Mouse (Mus musculus): Measurements from ENCODE around the gene Zfp784. TPM values are rescaled to one million over a fixed set of nuclear protein-coding genes. Genes with fewer than 3 reads are reported as not detected.

Gene Zfp784
- total and polyA plus RNA-seq, 3 experiments: 1.3 to 2.7 (median 2.5) TPM

GRCm38 (mm10) chr7:5038940-5039339 lies 694 bp upstream of the Zfp784 start:
- H3K9me3 ChIP-seq (replicated peaks): no peaks in the 10 kb centered on the region
- peaks cover 43% of the 10 kb centered on the region for H3K36me3 ChIP-seq (replicated peaks)
- no peak for DNase-seq (ENCODE audit: low spot score)
- H3K27me3 ChIP-seq (ENCODE audit: insufficient read depth, low read length): no peaks in the 10 kb centered on the region
- TF ChIP-seq GATA2 (IDR thresholded peaks at IDR 0.05; ENCODE audit: borderline replicate concordance, low read depth, low read length) (no peak), POLR2AphosphoS5 (IDR thresholded peaks at IDR 0.05; ENCODE audit: insufficient replicate concordance, low read depth, low read length) (no peak), GATA1 (IDR thresholded peaks at IDR 0.05; ENCODE audit: borderline replicate concordance, low read length) (no peak), CTCF (IDR thresholded peaks at IDR 0.05; ENCODE audit: low read depth, low read length) (no peak), TAL1 (conservative IDR thresholded peaks at IDR 0.05; ENCODE audit: low read depth, low read length) (no peak)
- H3K4me3 ChIP-seq (ENCODE audit: low read depth, low read length): peak overlapping the region; percentile 75
- H3K4me1 ChIP-seq (ENCODE audit: insufficient read depth, low read depth, low read length): peaks cover 24% of the 10 kb centered on the region
- no peak for ATAC-seq (ENCODE audit: extremely low read depth, insufficient number of reproducible peaks, low FRiP score, poor library complexity, severe bottlenecking)

- peaks cover 54% of the 10 kb centered on the region for H3K36me3 ChIP-seq (replicated peaks)
- H3K4me3 ChIP-seq (ENCODE audit: low read depth, low read length): peak overlapping the region; percentile 75; the same call in 1 of the 2 replicates
- no peak for TF ChIP-seq GATA1 (IDR thresholded peaks at IDR 0.05; ENCODE audit: borderline replicate concordance, low read length)
- TF ChIP-seq GATA2 (IDR thresholded peaks at IDR 0.05; ENCODE audit: borderline replicate concordance, low read depth, low read length): no peak
- TF ChIP-seq CTCF (IDR thresholded peaks at IDR 0.05; ENCODE audit: low read depth, low read length): no peak
- no peak for TF ChIP-seq TAL1 (conservative IDR thresholded peaks at IDR 0.05; ENCODE audit: low read depth, low read length)
- no peak for TF ChIP-seq POLR2AphosphoS5 (IDR thresholded peaks at IDR 0.05; ENCODE audit: insufficient replicate concordance, low read depth, low read length)
- H3K4me1 ChIP-seq (ENCODE audit: insufficient read depth, low read depth, low read length): peaks cover 24% of the 10 kb centered on the region
- no peaks in the 10 kb centered on the region for H3K9me3 ChIP-seq (replicated peaks)
- no peaks in the 10 kb centered on the region for H3K27me3 ChIP-seq (ENCODE audit: insufficient read depth, low read length)
- no peak for DNase-seq (ENCODE audit: low spot score)
- ATAC-seq (ENCODE audit: extremely low read depth, insufficient number of reproducible peaks, low FRiP score, poor library complexity, severe bottlenecking): no peak
These were observed 779 bp downstream of the Zfp784 start for GRCm38 (mm10) chr7:5037467-5037866.

GRCm38 (mm10) chr7:5037026-5037425 lies 1.2 kb downstream of the Zfp784 start:
- Histone ChIP-seq H3K27me3 (ENCODE audit: insufficient read depth, low read length) (no peaks in the 10 kb centered on the region), H3K4me1 (ENCODE audit: insufficient read depth, low read depth, low read length) (peaks cover 24% of the 10 kb centered on the region), H3K4me3 (ENCODE audit: low read depth, low read length) (no peak overlapping the region; the same call in 1 of the 2 replicates), H3K36me3 (replicated peaks) (peaks cover 58% of the 10 kb centered on the region), H3K9me3 (replicated peaks) (no peaks in the 10 kb centered on the region)
- DNase-seq (ENCODE audit: low spot score) (no peak), ATAC-seq (ENCODE audit: extremely low read depth, insufficient number of reproducible peaks, low FRiP score, poor library complexity, severe bottlenecking) (no peak)
- TF ChIP-seq POLR2AphosphoS5 (IDR thresholded peaks at IDR 0.05; ENCODE audit: insufficient replicate concordance, low read depth, low read length): no peak
- no peak for TF ChIP-seq CTCF (IDR thresholded peaks at IDR 0.05; ENCODE audit: low read depth, low read length)
- no peak for TF ChIP-seq GATA1 (IDR thresholded peaks at IDR 0.05; ENCODE audit: borderline replicate concordance, low read length)
- no peak for TF ChIP-seq GATA2 (IDR thresholded peaks at IDR 0.05; ENCODE audit: borderline replicate concordance, low read depth, low read length)
- no peak for TF ChIP-seq TAL1 (conservative IDR thresholded peaks at IDR 0.05; ENCODE audit: low read depth, low read length)

GRCm38 (mm10) chr7:5036136-5036535 lies 2.1 kb downstream of the Zfp784 start:
- TF ChIP-seq GATA1 (IDR thresholded peaks at IDR 0.05; ENCODE audit: borderline replicate concordance, low read length): no peak
- no peak for TF ChIP-seq CTCF (IDR thresholded peaks at IDR 0.05; ENCODE audit: low read depth, low read length)
- no peak for TF ChIP-seq TAL1 (conservative IDR thresholded peaks at IDR 0.05; ENCODE audit: low read depth, low read length)
- TF ChIP-seq GATA2 (IDR thresholded peaks at IDR 0.05; ENCODE audit: borderline replicate concordance, low read depth, low read length): no peak
- TF ChIP-seq POLR2AphosphoS5 (IDR thresholded peaks at IDR 0.05; ENCODE audit: insufficient replicate concordance, low read depth, low read length): no peak
- no peaks in the 10 kb centered on the region for H3K27me3 ChIP-seq (ENCODE audit: insufficient read depth, low read length)
- H3K4me3 ChIP-seq (ENCODE audit: low read depth, low read length): no peak overlapping the region
- H3K4me1 ChIP-seq (ENCODE audit: insufficient read depth, low read depth, low read length): peaks cover 24% of the 10 kb centered on the region
- peaks cover 62% of the 10 kb centered on the region for H3K36me3 ChIP-seq (replicated peaks)
- ATAC-seq (ENCODE audit: extremely low read depth, insufficient number of reproducible peaks, low FRiP score, poor library complexity, severe bottlenecking) (no peak), DNase-seq (ENCODE audit: low spot score) (no peak)
- H3K9me3 ChIP-seq (replicated peaks): peaks cover 9% of the 10 kb centered on the region

GRCm38 (mm10) chr7:5035628-5036027 lies 2.6 kb downstream of the Zfp784 start:
- TF ChIP-seq CTCF (IDR thresholded peaks at IDR 0.05; ENCODE audit: low read depth, low read length) (no peak), POLR2AphosphoS5 (IDR thresholded peaks at IDR 0.05; ENCODE audit: insufficient replicate concordance, low read depth, low read length) (no peak), GATA1 (IDR thresholded peaks at IDR 0.05; ENCODE audit: borderline replicate concordance, low read length) (no peak), TAL1 (conservative IDR thresholded peaks at IDR 0.05; ENCODE audit: low read depth, low read length) (no peak), GATA2 (IDR thresholded peaks at IDR 0.05; ENCODE audit: borderline replicate concordance, low read depth, low read length) (no peak)
- H3K27me3 ChIP-seq (ENCODE audit: insufficient read depth, low read length): no peaks in the 10 kb centered on the region
- no peak for ATAC-seq (ENCODE audit: extremely low read depth, insufficient number of reproducible peaks, low FRiP score, poor library complexity, severe bottlenecking)
- peaks cover 24% of the 10 kb centered on the region for H3K4me1 ChIP-seq (ENCODE audit: insufficient read depth, low read depth, low read length)
- no peak overlapping the region for H3K4me3 ChIP-seq (ENCODE audit: low read depth, low read length)
- peaks cover 64% of the 10 kb centered on the region for H3K36me3 ChIP-seq (replicated peaks)
- DNase-seq (ENCODE audit: low spot score): no peak
- H3K9me3 ChIP-seq (replicated peaks): peaks cover 14% of the 10 kb centered on the region

- no peak for DNase-seq (ENCODE audit: low spot score)
- H3K36me3 ChIP-seq (replicated peaks): peaks cover 80% of the 10 kb centered on the region
- no peak for ATAC-seq (ENCODE audit: extremely low read depth, insufficient number of reproducible peaks, low FRiP score, poor library complexity, severe bottlenecking)
These were observed 4.4 kb downstream of the Zfp784 start, which contains the start of gene 4632433K11Rik for GRCm38 (mm10) chr7:5033818-5034217. Gene 4632433K11Rik (plus strand): TSS chr7:5034118.

More at GRCm38 (mm10) chr7:5033818-5034217, 4.4 kb downstream of the Zfp784 start, which contains the start of gene 4632433K11Rik:
- TF ChIP-seq TAL1 (conservative IDR thresholded peaks at IDR 0.05; ENCODE audit: low read depth, low read length): no peak
- no peak for TF ChIP-seq POLR2AphosphoS5 (IDR thresholded peaks at IDR 0.05; ENCODE audit: insufficient replicate concordance, low read depth, low read length)
- TF ChIP-seq GATA1 (IDR thresholded peaks at IDR 0.05; ENCODE audit: borderline replicate concordance, low read length): no peak
- no peak for TF ChIP-seq GATA2 (IDR thresholded peaks at IDR 0.05; ENCODE audit: borderline replicate concordance, low read depth, low read length)
- no peak for TF ChIP-seq CTCF (IDR thresholded peaks at IDR 0.05; ENCODE audit: low read depth, low read length)
- Histone ChIP-seq H3K9me3 (replicated peaks) (peaks cover 31% of the 10 kb centered on the region), H3K27me3 (ENCODE audit: insufficient read depth, low read length) (peaks cover 12% of the 10 kb centered on the region; the same call in 1 of the 2 replicates), H3K4me1 (ENCODE audit: insufficient read depth, low read depth, low read length) (peaks cover 19% of the 10 kb centered on the region), H3K4me3 (ENCODE audit: low read depth, low read length) (no peak within 1 kb of the TSS)

Measured in G1E (cell line).